Mouse (Mus musculus) forebrain, embryonic 11.5 days (tissue): ENCODE results near the gene Zfp335. TPM values are rescaled to one million over a fixed set of nuclear protein-coding genes. Genes with fewer than 3 reads are reported as not detected.
"Not testable (repeated sequence)": the region's sequence is repeated elsewhere in the genome, so short reads cannot be mapped to it uniquely, and the experiment has no call there.

Experiments
- ATAC-seq: fragments of 200-750 bp; cut with Nextera tagmentation; replicated peaks from 2 replicates; pipeline ENCODE4 v1.8.0; 2017; ENCODE audit warnings: moderate TSS enrichment; ENCODE audit not compliant: low FRiP score
- DNase-seq: peaks from one replicate; pipeline ENCODE4 v3.0.0-alpha.2; 2017; ENCODE audit warnings: low spot score
- H3K27ac ChIP-seq: fragments of 300-500 bp; sonication (generic); 2 replicates; pipeline ENCODE4 v1.5.1; 2014; ENCODE audit warnings: low read depth, low read length
- H3K27me3 ChIP-seq: fragments of 300-500 bp; sonication (generic); 2 replicates; pipeline ENCODE4 v1.6.1; 2014; ENCODE audit warnings: mild to moderate bottlenecking, low read length, mixed read lengths; ENCODE audit not compliant: control insufficient read depth, insufficient read depth
- H3K36me3 ChIP-seq: fragments of 300-500 bp; sonication (generic); 2 replicates; pipeline ENCODE4 v1.6.1; 2014; ENCODE audit warnings: mild to moderate bottlenecking, low read length, moderate library complexity, mixed read lengths; ENCODE audit not compliant: control insufficient read depth, insufficient read depth
- H3K4me1 ChIP-seq: fragments of 300-500 bp; sonication (generic); replicated peaks from 2 replicates; pipeline ENCODE4 v1.6.1; 2014; ENCODE audit warnings: low read length, mixed read lengths; ENCODE audit not compliant: control insufficient read depth, insufficient read depth
- H3K4me2 ChIP-seq: fragments of 300-500 bp; sonication (generic); 2 replicates; pipeline ENCODE4 v1.6.1; 2014; ENCODE audit warnings: low read depth, mild to moderate bottlenecking, low read length, moderate library complexity, mixed read lengths; ENCODE audit not compliant: severe bottlenecking
- H3K4me3 ChIP-seq: fragments of 300-500 bp; sonication (generic); 2 replicates; pipeline ENCODE4 v1.5.1; 2014; ENCODE audit warnings: low read depth, low read length
- H3K9ac ChIP-seq: fragments of 300-500 bp; sonication (generic); 2 replicates; pipeline ENCODE4 v1.6.1; 2014; ENCODE audit warnings: low read length
- H3K9me3 ChIP-seq: fragments of 300-500 bp; sonication (generic); 2 replicates; pipeline ENCODE4 v1.6.1; 2016; ENCODE audit warnings: low read length, mixed read lengths; ENCODE audit not compliant: control insufficient read depth
- WGBS: fragments of 180-500 bp; shearing (Covaris S2); extraction: QIAGEN DNeasy Blood & Tissue Kit; methylation state at CpG from one replicate; pipeline ENCODE4 v1.1.7; 2014; 5-methylcytosine and 5-hydroxymethylcytosine counted together
- polyA plus RNA-seq: library from polyadenylated mRNA; unstranded; fragments of >200 nt; fragmentation: Nextera tagmentation; extraction: Ambion mirVana; gene quantifications from 2 replicates; pipeline ENCODE4 v1.2.1, GENCODE M21; 2014

The Zfp335 gene
- polyA plus RNA-seq, 1 experiment from 2014 or later: 18.0 TPM

DNA sequence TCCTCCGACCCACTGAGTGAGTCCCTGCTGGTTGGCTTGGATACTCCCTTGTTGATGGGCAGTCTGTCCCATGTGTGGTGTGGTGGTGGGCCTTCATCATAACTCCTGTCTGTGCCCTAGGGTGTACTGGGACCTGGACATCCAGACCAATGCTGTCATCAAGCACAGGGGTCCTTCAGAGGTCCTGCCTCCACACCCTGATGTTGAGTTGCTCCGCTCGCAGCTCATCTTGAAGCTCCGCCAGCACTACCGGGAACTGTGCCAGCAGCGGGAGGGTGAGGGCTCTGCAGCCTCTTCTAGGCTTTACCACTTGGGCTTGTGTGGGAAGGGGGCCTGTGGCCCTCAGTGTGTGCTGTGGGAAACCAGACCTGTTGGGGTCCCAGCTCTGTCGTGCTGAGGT, 25.8 kb downstream of the Zfp335 start:
- no peaks in the 10 kb centered on the region for H3K9me3 ChIP-seq
- no peak overlapping the region for H3K4me3 ChIP-seq
- H3K27ac ChIP-seq: no peak overlapping the region
- WGBS: 91% methylated on average over 7 of the region's 7 CpGs
- H3K36me3 ChIP-seq: peaks cover 26% of the 10 kb centered on the region
- H3K4me1 ChIP-seq: peaks cover 5% of the 10 kb centered on the region; the same call in 1 of the 2 replicates
- H3K4me2 ChIP-seq: no peak overlapping the region
- DNase-seq (no peak), ATAC-seq (no peak)
- H3K9ac ChIP-seq: no peak overlapping the region
- H3K27me3 ChIP-seq: no peaks in the 10 kb centered on the region

DNA sequence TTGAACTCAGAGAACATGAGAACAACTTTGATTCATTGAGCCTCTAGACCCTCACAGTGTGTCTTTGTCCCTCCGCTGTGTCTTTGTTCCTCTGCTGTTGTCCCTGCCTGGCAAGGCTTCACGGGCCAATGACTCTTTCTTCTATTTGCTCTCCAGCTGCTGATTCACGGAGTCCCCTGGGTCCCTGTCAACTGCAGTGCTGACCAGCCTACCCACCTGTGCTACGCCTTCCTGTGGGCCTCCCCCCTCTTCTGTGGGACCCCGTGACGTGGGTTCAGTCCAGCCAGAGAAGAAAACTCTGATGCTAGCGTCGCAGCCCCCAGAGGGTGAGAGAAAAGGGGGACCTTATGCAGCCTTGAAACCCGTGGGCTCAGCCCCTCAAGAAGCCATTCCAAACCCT, 28.9 kb downstream of the Zfp335 start:
- peak overlapping the region; percentile 14; the same call in 1 of the 2 replicates for H3K9ac ChIP-seq
- H3K27me3 ChIP-seq: no peaks in the 10 kb centered on the region
- H3K4me1 ChIP-seq: peaks cover 11% of the 10 kb centered on the region; the same call in 1 of the 2 replicates
- no peak overlapping the region for H3K4me2 ChIP-seq
- DNase-seq: no peak
- 45% methylated on average over 9 of the region's 9 CpGs for WGBS
- no peak for ATAC-seq
- no peaks in the 10 kb centered on the region for H3K9me3 ChIP-seq
- no peak overlapping the region for H3K4me3 ChIP-seq
- peak overlapping the region; percentile 34; the same call in 1 of the 2 replicates for H3K27ac ChIP-seq
- H3K36me3 ChIP-seq: peaks cover 8% of the 10 kb centered on the region

DNA sequence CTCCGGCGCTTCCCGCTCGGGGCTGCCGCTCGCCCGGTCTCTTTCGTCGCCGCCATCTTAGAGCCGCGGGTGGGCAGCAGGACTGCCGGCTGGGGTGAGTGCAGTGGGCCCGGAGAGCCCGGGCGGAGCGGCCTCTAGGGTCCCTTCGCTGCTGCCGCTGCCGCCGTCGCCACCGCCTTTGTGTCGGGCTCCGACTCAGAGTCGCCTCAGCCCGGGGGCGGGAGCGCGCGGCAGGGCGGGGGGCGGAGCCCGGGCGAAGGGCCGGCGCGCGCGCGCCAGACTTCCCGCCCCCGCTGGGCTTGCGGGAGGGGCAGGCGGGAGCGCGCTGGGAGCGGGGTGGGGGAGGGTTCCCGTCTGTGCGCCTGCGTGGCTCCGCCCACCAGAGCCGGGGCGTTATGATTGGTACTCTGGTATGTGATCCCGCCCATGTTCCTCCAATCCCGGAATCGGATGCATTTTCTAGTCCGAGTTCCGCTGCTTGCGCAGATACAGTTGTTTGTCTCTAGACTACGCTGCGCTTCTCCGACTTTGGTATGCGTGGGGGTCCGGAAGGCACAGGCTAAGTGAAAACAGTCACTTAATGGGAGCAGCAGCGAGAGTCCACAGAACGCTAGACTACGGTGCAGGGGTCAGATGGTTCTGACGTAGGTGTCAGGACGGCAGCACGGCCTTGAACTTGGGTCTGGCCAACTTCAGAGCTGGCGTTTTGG, 31.8 kb downstream of the Zfp335 start:
- H3K27ac ChIP-seq: peak overlapping the region; percentile 100
- peak; percentile 99 for DNase-seq
- peak overlapping the region; percentile 100 for H3K9ac ChIP-seq
- no peaks in the 10 kb centered on the region; the same call in 1 of the 2 replicates for H3K36me3 ChIP-seq
- WGBS: under 1% methylated on average over 55 of the region's 72 CpGs
- peak; percentile 85 for ATAC-seq
- H3K9me3 ChIP-seq: no peaks in the 10 kb centered on the region
- H3K4me3 ChIP-seq: peak overlapping the region; percentile 95
- no peaks in the 10 kb centered on the region for H3K27me3 ChIP-seq
- peaks cover 11% of the 10 kb centered on the region; the same call in 1 of the 2 replicates for H3K4me1 ChIP-seq
- peak overlapping the region; percentile 92 for H3K4me2 ChIP-seq

DNA sequence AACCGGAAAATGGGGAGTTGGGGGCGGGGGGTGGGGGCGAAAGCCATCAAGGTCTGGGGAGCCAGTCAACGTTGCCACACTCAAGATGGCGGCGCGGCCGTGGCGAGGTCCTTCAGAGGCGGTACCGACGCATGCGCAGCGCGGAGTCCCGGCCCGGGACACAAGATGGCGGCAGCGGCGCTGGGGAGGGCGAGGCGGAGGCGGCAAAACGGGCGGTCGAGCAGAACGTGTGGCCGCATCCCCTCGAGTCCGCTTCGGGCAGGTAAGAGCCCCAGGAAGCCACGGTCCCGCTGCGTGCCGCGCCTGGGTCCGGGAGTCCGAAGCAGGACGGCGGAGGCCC, 32.4 kb downstream of the Zfp335 start, which contains the start of gene Pcif1:
TSS of gene Pcif1 (plus strand) at position 77 of the 340 bp plus-strand sequence.
- H3K27me3 ChIP-seq: no peaks in the 10 kb centered on the region
- peak; percentile 88 for ATAC-seq
- peak within 1 kb of the TSS; percentile 95 for H3K4me3 ChIP-seq
- H3K9ac ChIP-seq: peak within 1 kb of the TSS; percentile 100
- DNase-seq: peak; percentile 98
- H3K27ac ChIP-seq: peak within 1 kb of the TSS; percentile 100
- peak within 1 kb of the TSS; percentile 92 for H3K4me2 ChIP-seq
- no peaks in the 10 kb centered on the region for H3K36me3 ChIP-seq
- WGBS: under 1% methylated on average over 31 of the region's 40 CpGs
- no peaks in the 10 kb centered on the region for H3K9me3 ChIP-seq
- H3K4me1 ChIP-seq: peaks cover 11% of the 10 kb centered on the region; the same call in 1 of the 2 replicates

DNA sequence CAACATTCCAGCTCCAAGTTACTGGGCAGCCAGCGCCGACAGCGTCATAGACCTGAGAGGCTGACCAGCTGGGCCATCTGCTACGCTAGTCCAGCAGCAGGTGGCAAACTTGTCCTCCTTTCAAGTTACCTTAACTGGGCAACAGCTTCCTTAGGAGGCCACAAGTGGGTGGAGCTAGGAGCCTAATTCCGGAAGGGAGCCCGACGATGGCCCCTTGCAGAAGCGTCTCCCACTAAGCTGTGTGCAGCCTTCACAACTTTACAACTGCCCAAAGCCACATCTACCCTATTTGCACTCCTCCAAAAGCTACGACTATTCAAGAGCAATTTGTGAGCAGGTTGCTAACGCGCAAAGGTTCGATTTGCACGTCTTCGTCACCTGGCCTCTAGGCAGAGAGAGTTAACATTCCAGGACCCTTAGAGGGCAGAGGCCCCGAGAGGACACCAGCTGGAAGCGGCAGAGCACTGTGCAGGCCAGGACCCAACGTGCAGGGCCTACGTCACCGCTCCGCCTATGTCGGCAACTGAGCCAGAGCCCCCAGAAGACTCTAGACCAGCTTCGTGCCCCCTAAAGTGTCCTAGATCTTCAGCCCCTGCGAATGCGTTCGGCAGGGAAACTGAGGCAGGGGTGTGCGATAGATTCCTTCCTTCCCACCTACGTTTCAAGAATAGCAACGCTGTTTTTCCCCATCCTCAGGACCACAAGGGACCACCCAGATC, 32.9 kb downstream of the Zfp335 start:
- ATAC-seq (peak; percentile 53), DNase-seq (peak; percentile 73)
- Histone ChIP-seq H3K4me2 (peak overlapping the region; percentile 92), H3K4me3 (peak overlapping the region; percentile 95), H3K9ac (peak overlapping the region; percentile 100), H3K27me3 (no peaks in the 10 kb centered on the region), H3K4me1 (peaks cover 11% of the 10 kb centered on the region; the same call in 1 of the 2 replicates), H3K27ac (peak overlapping the region; percentile 100), H3K36me3 (no peaks in the 10 kb centered on the region), H3K9me3 (no peaks in the 10 kb centered on the region)
- 3% methylated on average over 28 of the region's 28 CpGs for WGBS

DNA sequence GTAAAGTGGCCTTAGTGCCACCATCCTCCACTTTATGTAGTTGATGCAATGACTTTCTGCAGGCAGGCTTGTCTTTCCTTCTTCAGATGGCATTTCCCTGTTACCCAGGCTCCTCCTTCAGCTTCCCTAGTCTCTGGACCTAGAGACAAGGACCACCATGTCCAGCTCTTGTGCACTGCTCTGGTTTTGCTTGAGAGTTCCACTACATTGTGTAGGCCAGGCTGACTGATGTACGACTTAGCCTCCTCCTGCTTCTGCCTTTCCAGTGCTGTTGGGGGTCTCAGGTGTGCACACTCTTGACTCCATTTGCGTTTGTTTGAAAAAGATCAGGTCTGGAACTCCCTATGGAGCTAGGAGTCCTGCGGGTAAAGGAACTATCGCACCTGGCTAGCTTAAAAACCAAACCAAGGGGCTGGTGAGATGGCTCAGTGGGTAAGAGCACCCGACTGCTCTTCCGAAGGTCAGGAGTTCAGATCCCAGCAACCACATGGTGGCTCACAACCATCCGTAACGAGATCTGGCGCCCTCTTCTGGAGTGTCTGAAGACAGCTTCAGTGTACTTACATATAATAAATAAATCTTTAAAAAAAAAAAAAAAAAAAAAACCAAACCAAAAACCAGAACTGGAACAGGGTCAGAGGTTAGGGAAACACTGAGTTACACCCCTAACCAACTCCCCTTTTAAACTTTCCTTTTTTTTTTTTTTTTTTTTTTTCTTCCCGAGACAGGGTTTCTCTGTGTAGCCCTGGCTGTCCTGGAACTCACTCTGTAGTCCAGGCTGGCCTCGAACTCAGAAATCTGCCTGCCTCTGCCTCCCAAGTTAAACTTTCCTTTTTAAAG, 34.0 kb downstream of the Zfp335 start:
- DNase-seq, H3K27ac ChIP-seq, H3K9me3 ChIP-seq, H3K27me3 ChIP-seq, H3K36me3 ChIP-seq, H3K9ac ChIP-seq, H3K4me1 ChIP-seq, ATAC-seq: not testable (repeated sequence)
- Histone ChIP-seq H3K4me3 (peak overlapping the region; percentile 95), H3K4me2 (peak overlapping the region; percentile 92)
- WGBS: 78% methylated on average over 11 of the region's 11 CpGs

DNA sequence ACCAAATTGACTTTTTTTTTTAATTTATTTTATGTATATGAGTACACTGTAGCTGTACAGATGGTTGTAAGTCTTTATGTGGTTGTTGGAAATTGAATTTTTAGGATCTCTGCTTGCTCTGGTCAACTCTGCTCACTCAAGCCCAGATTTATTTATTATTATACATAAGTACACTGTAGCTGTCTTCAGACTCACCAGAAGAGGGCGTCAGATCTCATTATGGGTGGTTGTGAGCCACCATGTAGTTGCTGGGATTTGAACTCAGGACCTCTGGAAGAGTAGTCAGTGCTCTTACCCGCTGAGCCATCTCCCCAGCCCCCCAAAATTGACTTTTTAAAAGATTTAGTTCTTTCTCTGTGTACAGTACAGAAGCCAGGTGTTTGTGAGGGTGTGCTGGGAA, 35.9 kb downstream of the Zfp335 start:
- H3K27ac ChIP-seq, DNase-seq, H3K4me2 ChIP-seq, H3K27me3 ChIP-seq, H3K4me3 ChIP-seq, H3K9ac ChIP-seq, H3K36me3 ChIP-seq, H3K4me1 ChIP-seq, H3K9me3 ChIP-seq, ATAC-seq: not testable (repeated sequence)
- WGBS: 55% methylated on average over 2 of the region's 2 CpGs

DNA sequence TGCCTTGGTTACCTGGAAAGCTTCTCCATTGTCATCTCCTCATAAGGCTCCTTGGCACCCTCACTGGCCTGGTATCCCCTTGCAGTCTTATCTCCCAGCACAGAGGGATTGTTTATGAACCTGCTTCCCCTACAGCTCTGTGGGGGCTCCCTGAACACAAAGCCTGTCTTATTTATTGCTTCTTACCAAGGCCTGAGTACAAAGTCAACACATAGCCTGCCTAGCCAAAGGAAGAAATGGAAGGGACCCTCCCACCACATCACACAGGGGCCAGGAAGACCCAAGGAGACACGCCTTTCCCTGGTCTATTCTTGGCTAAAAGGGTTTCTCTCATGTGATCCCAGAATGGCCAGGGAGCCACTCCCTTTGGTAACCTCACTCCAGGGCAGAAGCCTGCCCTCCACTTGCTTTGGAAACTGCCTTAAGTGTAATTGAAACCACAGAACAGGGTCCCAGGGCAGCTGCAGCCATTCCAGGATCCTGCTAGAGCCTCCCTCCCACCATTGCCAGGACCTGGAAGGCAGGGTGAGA, 37.3 kb downstream of the Zfp335 start:
- H3K27me3 ChIP-seq: no peaks in the 10 kb centered on the region
- ATAC-seq (no peak), DNase-seq (no peak)
- WGBS: 58% methylated on average over 1 of the region's 1 CpGs
- H3K27ac ChIP-seq: no peak overlapping the region
- no peak overlapping the region for H3K4me3 ChIP-seq
- H3K36me3 ChIP-seq: no peaks in the 10 kb centered on the region
- H3K4me1 ChIP-seq: no peaks in the 10 kb centered on the region
- H3K9ac ChIP-seq: no peak overlapping the region
- H3K4me2 ChIP-seq: no peak overlapping the region
- H3K9me3 ChIP-seq: no peaks in the 10 kb centered on the region
